Mouse (Mus musculus): ENCODE data around the gene Zdhhc14. TPM values are rescaled to one million over a fixed set of nuclear protein-coding genes. Genes with fewer than 3 reads are reported as not detected.

The Zdhhc14 gene
- total RNA-seq, 2 experiments from 2014 or later = 3.3 to 4.7 TPM

DNA sequence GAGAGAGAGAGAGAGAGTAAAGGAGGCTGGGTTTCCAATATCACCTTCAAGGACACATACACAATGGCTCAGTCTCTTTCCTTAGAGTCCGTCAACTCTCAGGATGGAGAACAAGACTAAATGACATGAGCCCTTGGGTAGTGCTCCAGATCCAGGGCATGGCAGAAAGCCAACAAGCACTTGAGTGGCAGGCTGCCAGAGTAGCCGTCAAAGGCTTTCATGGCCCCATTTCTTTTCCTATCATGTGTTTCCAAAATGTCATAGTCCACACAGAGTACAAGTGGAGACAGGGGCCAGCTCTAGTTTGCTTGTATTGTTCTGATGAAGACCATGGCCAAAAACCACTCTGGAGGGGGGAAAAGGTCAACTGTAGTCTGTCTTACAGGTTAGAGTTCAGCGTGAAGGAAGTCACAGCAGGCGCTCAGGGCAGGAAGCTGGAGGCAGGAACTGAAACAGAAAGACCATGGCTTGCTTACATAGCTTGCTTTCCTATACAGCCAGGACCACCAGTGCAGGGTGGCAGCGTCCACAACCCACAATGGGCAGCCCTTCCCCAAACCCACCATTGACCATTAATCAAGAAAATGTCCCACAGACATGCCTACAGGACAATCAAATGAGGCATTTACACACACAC is 304.9 kb downstream of the Zdhhc14 start:
- intact Hi-C loops (cut with DNase I) = loop anchor here (2.0 to 5.0 kb wide), 2 partner anchors 44 to 220 kb away; partner anchors contain the start of gene Snx9
- no peak for DNase-seq (ENCODE audit: low spot score)

DNA sequence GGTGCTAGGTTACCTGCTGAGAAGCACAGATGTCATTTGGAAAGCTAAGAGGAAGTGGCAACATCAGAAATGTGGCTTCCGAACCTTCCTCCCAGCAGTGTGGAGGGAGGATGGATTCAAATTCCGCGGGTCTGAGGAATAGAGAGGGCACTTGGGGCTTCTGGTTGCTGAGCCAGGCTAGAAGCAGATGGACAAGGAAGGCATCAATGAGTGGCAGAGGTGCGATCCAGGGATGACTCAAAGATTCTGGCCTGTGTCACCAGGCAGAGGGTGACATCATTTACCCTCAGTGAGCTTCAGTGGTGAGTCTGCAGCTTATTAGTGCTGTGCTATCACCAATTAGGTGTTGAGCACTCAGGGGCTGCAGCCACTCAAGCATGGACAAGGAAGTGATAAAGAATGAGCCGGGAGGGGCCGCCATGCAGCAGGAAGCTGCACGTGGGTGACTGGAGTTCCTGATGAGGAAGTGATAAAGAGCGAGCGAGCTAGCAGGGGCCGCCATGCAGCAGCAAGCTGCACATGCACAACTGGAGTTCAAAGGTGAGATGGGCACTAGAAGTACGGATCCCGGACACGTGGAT is 306.0 kb downstream of the Zdhhc14 start:
- intact Hi-C loops (cut with DNase I) = loop anchor here (5.0 kb wide), 1 partner anchor 219 kb away; no protein-coding TSS in a partner anchor
- DNase-seq (ENCODE audit: low spot score) = no peak

GRCm38 (mm10) chr17:5798900-5799299 is 306.5 kb downstream of the Zdhhc14 start:
- no peak for DNase-seq (ENCODE audit: low spot score)
- intact Hi-C loops (cut with DNase I) = loop anchor here (5.0 kb wide), 1 partner anchor 218 kb away; no protein-coding TSS in a partner anchor

DNA sequence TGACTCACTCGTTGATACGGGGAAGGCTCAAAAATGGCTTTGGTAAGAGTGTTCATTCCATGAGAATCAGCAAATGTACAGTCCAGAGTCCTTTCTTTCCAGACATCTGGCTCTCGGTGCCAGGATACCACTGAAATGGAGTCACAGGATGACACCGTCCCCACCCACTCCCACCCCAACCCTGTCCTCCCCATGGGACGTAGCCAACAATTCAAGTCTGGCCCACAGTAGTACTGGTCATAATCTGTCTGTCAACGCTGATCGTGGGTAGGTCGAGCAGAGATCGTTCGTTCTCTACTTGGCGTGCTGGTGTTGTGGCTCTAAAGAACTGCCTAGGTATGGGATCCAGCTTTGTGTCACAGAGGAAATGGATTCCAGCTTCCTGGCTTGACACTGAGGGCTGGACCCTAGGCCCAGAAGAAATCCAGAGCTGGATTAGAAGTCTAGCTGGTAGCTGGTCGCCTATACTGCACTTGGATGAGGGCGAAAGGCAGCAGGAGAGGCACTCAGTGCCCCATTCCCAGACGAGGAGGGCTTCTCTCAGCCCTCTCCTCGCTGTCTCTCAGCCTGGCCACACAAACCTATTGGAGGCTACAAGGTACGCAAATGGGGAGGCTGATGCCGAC is 307.2 kb downstream of the Zdhhc14 start:
- intact Hi-C loops (cut with DNase I) = loop anchor here (5.0 kb wide), 1 partner anchor 218 kb away; no protein-coding TSS in a partner anchor
- no peak for DNase-seq (ENCODE audit: low spot score)

DNA sequence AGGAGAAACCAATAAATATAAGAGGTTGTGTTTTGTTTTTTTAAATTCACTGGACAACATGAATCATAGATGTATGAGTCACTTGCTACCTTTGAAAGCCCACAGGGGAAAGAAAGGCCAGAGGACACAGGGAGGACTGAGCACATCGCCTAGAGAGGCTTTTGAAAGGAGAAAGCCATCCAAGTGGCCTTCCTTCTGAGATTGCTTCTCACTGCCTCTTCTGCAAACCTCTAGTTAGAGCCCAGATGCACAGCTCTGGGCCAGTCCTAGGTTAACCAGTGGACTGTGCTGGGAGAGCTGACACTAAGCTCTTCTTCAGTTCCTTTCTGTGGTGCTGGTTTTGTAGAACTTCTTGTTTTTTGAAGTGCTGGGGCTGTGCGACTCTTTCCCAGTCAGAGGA is 307.9 kb downstream of the Zdhhc14 start:
- no peak for DNase-seq (ENCODE audit: low spot score)
- intact Hi-C loops (cut with DNase I) = no loop called here

DNA sequence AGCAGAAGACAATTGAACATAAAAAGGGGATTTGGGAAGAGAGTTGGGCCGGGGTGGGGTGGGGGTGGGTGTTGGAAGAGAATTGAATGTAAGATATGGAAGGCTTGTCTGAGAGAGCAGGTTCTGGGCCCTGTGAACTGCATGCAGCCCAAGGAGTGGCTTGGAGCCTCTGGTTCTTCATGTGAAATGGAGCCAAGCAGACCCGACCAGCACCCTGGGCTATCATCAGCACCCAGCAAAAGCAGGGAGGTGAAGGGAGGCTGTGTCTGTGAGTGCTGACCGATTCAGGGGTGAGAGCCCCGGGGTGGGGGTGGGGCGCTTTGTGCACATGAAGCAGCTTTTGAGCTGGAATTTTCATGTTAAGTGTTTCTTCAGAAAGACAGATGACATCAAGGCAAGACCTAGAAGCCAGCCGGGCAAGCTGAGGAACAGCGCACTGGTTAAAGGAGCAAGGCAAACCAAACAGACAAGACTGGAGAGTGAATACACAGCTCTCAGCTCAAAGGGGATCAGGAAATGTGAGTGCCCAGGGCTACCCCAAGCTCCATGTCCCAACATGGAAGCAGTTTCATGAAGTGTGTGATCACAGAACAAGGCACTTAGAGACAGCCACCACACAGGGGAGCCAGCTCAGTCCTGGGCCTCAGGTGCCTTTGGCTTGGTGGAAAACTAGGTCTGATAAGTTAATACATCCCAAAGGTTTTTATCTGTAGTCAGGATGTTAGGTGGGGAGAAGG is 308.6 kb downstream of the Zdhhc14 start:
- DNase-seq (ENCODE audit: low spot score) = no peak
- intact Hi-C loops (cut with DNase I) = no loop called here

DNA sequence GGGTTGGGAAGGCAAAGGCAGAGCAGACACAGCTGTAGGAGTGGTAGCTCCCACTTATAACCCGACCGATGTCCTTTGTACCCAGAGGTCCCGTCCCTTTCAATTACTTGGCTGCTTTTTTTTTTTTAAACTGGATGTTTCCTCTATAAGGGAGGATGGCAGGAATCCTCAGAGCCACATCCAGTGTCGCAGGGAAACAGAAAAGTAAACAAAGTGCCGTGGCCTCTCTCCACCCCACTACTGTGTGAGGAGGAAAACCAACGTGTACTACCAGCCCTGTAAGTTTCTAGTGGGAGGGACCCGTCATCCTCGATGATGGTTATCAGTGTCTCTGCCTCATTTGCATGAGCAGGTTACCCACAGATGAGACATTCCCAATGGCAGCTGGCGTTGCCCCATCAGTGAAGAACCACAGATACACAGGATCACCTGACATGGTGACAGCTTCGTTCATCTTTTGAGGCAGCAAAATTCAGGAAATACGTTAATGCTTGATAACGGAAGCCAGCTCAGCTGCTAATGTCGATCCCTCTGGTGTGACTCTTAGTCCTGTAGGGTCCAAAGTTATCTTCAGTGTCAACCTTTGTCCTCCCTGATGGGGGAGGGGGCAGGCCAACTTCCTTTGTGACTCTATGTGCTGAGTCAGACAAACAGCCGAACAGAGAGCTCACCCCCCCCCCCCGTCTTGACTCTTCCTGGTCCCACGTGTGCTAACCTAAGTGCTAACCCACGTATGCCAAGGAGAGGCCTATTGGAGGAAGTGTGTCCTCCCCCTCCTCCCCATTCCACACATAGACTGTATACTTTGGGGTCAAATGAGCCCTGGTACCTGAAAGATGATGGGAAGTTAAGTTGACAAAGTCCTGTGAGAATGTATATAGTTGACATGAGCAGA is 309.7 kb downstream of the Zdhhc14 start:
- no peak for DNase-seq (ENCODE audit: low spot score)
- intact Hi-C loops (cut with DNase I) = no loop called here

- no peak for DNase-seq (ENCODE audit: low spot score)
- intact Hi-C loops (cut with DNase I) = no loop called here
Measured at GRCm38 (mm10) chr17:5802656-5802955, 310.2 kb downstream of the Zdhhc14 start.

Other genes with a start within 250 kb of the Zdhhc14 start
- gene Ldhal6b, start 73.8 kb upstream of the Zdhhc14 start, total RNA-seq (2021) = under 1 TPM; 0.18 to 0.22 TPM
- 100 to 1,000 TPM; 151 to 159 TPM for gene Tmem242, start 52.3 kb upstream of the Zdhhc14 start, total RNA-seq (2021)

Measured in heart, postnatal 25 days (tissue).